Mouse (Mus musculus) MN1 (cell line): ENCODE data around the gene Psma6.

Experiments used
- DNase-seq: peaks from one replicate; pipeline ENCODE4 v3.0.0-alpha.2; 2016; ENCODE audit warnings: low spot score

The Psma6 gene

GRCm38 (mm10) chr12:55438611-55439137 is 54.7 kb downstream of the Psma6 start:
- DNase-seq, result peak; percentile 82

DNA sequence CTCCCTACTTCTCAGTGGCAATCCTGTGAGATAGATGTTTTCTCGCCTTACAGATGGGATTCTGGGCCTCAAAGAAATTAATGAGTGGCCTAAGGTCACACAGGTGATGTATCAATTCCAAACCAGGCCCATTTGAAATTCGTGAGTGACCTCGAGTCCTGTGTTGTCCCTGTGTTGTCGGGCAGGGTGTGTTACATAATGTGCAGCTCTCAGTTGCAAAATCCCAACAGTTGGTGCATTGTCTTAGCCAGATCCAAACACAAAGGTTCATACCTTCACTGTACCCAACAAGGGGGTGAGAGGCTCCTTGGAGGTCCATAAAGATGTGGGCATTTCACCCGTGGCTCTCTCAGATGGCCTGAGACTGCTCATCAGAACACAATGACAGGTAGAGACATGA is 56.4 kb downstream of the Psma6 start:
- DNase-seq, result no peak

DNA sequence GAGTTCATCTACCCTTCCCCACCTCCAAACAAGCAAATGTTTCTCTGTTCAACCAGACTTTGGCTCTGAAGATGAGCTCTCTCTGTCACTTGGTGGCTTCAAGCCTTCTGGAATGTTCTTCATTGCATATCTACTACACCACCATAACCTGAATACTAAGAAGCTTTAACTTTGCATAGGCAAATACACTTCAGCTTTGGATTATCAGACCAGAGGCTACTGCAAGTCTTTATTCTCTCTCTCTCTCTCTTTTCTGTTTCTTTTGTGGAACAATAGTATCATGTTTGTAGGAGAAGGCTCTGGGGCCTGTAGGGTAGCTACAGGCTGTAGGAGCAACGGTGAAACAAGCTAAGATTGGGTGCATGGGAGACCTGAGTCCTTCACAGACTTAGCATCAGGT is 58.2 kb downstream of the Psma6 start:
- no peak for DNase-seq

GRCm38 (mm10) chr12:55442861-55443850 is 59.1 kb downstream of the Psma6 start:
- peak; percentile 96 for DNase-seq

DNA sequence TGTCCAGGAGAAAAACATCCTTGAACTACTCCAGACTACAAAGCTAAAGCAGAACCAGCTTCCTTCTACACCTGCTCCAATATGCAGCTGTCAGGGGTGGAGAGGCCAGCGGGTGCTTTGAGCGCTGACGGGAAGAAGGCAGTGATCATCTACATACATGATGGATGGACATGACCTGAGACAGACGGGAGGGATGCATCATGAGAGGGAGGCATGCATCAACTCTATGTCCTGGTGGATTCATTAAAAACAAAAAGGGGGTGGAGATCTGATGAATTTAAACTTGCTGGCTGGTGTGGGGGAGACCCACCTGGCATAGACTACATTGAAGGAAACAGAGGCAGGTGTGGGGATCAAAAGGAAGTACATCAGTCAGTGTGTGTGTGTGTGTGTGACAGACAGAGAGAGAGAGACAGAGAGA is 60.0 kb downstream of the Psma6 start:
- no peak for DNase-seq

DNA sequence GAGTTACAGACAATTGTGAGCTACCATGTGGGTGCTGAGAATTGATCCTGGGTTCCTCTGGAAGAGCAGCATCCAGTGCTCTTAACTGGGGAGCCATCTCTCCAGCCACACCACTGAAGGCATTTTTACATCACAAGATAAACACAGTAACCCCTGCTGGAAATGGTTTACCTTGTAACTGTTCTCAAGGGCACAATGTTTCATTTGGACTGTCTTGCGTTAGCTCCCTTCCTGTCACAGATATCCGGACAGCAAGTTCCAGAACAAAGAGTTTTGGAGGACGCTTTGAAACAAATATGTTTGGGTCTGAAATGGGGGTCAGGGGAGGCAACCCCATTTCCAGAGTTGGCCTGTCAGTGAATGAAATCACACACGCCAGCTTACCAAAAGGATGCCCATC is 61.6 kb downstream of the Psma6 start:
- no peak for DNase-seq

GRCm38 (mm10) chr12:55446366-55446745 is 62.3 kb downstream of the Psma6 start:
- no peak for DNase-seq

- DNase-seq, result peak; percentile 96
Observed at GRCm38 (mm10) chr12:55446746-55447395, 62.8 kb downstream of the Psma6 start.

DNA sequence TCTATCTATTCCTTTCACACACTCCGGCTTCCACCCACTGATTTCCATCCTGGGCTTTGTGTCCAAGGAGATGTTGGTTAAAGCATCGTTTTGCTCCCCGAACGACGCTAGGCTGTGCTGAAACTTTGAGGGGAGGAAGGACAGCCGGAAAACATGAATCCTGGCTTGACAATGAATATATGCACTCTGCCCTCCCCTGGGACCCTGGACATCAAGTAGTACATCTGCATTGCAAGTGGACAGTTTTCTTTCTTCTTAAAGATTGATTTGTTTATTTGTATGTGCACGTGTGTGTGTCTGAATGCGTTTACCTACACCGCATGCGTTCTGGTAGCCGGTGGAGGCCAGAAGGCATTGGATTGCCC is 63.4 kb downstream of the Psma6 start:
- DNase-seq, result peak; percentile 71

GRCm38 (mm10) chr12:55448457-55448856 is 64.4 kb downstream of the Psma6 start:
- DNase-seq, result no peak

GRCm38 (mm10) chr12:55449048-55449447 is 65.0 kb downstream of the Psma6 start:
- DNase-seq, result no peak

DNA sequence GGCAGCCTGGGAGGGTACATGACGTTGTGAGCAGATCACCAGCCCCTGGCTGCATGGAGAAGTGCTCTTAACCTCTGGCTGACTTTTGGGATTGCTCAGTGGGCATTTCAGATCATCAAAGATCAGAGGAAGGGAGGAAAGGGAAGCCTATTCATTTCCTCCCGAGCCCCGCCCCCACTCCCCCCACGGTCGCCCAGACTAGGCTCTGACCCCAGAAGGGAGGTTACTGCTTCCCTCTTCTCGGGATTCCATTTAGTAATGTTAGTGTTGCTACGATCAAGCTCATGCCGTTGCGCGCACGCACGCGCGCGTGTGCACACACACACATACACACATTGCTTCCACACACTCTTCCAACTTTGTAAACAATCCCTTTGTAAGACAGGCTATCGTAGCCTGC is 66.4 kb downstream of the Psma6 start:
- no peak for DNase-seq

- no peak for DNase-seq
Observed at GRCm38 (mm10) chr12:55452839-55453238, 68.8 kb downstream of the Psma6 start.

- no peak for DNase-seq
Observed at GRCm38 (mm10) chr12:55453924-55454323, 69.9 kb downstream of the Psma6 start.

DNA sequence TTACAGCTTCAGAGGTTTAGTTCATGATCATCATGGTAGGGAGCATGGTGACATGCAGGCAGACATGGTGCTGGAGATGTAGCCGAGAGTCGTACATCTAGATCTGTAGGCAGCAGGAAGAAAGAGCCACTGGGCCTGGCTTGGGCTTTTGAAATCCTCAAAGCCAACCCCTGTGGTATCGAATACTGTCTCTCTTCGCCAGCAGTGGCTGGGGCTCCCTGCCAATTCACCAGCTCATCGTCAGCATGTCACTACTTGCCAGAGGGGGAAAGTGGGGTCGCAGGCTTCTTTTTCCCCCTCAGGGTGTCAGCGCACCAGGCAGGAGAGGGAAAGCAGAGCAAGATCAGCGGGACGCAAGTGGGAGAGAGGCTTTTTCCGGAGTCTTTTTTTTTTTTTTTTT is 71.2 kb downstream of the Psma6 start:
- no peak for DNase-seq

- no peak for DNase-seq
Observed at GRCm38 (mm10) chr12:55456136-55456535, 72.1 kb downstream of the Psma6 start.

- DNase-seq, result no peak
Observed at GRCm38 (mm10) chr12:55456893-55457292, 72.9 kb downstream of the Psma6 start.

DNA sequence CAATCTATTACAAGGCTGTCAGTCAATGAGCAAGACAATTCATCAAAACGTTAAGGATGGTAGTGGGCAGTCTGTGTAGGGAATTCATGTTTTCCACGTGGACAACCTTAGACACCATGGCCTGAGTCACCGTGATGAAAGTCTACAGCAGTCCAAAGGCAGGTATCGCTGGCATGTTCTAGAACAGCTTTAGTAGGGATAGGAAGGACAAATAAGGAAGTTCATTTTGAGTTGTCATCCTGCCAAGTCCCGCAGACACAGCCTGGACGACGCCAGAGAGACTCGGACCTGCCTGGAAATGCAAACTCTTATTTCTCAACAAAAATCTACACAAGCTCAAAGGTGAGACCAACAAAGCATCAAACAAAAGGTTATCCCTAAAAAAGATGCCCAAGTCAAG is 75.7 kb downstream of the Psma6 start:
- no peak for DNase-seq

GRCm38 (mm10) chr12:55460900-55461299 is 76.9 kb downstream of the Psma6 start:
- DNase-seq, result no peak

DNA sequence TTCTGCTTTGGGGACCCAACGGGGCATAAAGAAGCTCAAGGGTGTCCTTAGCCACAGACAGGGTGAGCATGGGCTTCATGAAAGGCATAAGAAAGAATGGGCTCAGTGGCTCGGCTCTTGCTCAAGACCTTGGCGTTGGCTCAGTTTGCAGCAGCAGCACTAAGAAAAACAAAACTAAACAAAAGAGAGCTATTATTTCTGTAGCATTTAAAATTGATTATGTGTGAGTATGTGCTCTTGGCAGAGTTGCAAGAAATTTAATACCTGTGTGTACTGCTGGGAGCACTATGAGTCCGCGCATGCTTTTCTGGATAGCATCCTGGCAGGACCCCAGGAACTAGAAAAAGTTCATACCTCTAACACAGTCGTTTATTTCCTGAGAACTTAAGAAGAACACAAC is 77.7 kb downstream of the Psma6 start:
- no peak for DNase-seq

DNA sequence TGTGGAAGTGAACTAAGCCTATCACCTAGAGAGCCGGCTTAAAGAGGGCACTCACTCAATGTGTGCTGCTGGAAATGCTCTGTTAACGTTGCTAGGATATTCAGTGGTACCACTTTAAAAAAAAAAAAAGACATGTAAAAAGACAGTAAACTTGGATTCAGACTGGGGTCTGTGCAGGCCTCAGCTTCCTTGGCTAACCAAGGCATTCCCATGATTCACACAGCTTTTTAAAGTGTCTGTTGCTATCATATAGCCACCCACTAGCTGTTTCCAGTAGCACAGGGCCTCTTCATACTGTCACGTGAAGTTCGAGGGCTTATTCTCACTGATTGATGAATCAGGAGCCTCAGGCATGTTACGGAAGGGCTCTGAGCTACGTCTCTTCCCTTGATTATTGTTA is 78.4 kb downstream of the Psma6 start:
- no peak for DNase-seq

GRCm38 (mm10) chr12:55463087-55463486 is 79.1 kb downstream of the Psma6 start:
- DNase-seq, result no peak
